Mouse (Mus musculus): ENCODE measurements around the gene Mrgprx1. TPM values are rescaled to one million over a fixed set of nuclear protein-coding genes. Genes with fewer than 3 reads are reported as not detected.

Gene Mrgprx1
- not detected for polyA plus RNA-seq (2014; fragmentation: Illumina TruSeq; extraction: RNeasy Lipid Tissue Mini Kit (QIAGEN cat#74804); ENCODE audit: low read depth, low replicate concordance)

DNA sequence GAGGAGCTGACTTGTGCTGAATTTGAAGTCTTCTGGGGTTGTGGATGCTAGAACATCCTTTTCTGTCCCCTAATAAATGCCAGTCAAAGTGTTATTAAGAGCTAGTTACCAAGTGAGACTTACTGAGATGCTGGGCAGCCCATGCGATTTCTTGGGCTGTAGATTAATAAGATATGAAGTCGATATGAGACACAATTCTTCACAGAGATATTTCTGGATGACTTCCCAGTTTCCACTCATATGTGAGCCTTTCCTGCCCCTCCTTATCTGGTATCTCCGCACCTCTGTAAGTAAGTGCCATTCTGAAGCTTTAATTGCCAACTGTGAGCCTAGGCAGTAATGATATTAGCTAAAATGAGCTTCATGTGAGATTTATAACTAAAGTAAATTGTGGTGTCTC, at the start of gene Mrgprx1:
Gene Mrgprx1 (minus strand): TSS at position 101 of the 400 bp plus-strand sequence.

DNA sequence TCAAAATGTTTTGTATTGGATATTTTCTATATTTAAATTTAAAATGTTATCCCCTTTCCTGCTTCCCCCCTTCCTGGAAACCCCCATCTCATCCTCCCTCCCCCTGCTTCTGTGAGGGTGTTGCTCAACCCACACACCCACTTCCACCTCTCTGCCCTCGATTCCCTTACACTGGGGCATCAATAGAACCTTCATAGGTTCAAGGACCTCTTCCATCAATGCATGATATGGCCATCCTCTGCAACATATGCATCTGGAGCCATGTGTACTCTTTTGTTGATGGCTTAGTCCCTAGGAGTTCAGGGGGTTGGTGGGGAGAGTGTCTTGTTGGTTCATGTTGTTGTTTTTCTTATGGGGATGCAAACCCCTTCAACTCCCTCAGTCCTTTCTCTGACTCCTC, 45.4 kb downstream of the Mrgprx1 start, which contains the start of gene Mrgpra4:
Gene Mrgpra4 (minus strand): TSS at position 101 of the 400 bp plus-strand sequence.

Other genes starting within 250 kb of the Mrgprx1 start
- not detected for gene Mrgpra4, start 45.5 kb downstream of the Mrgprx1 start, polyA plus RNA-seq (2014; fragmentation: Illumina TruSeq; extraction: RNeasy Lipid Tissue Mini Kit (QIAGEN cat#74804); ENCODE audit: low read depth, low replicate concordance)
- not detected for gene Mrgprb5, start 141.4 kb upstream of the Mrgprx1 start, polyA plus RNA-seq (2014; fragmentation: Illumina TruSeq; extraction: RNeasy Lipid Tissue Mini Kit (QIAGEN cat#74804); ENCODE audit: low read depth, low replicate concordance)
- gene Mrgprb4, start 171.7 kb upstream of the Mrgprx1 start, polyA plus RNA-seq (2014; fragmentation: Illumina TruSeq; extraction: RNeasy Lipid Tissue Mini Kit (QIAGEN cat#74804); ENCODE audit: low read depth, low replicate concordance): not detected

Measured in adrenal gland, adult 10 weeks (tissue).